ENCODE assay signal across 8 mouse cellular contexts in genomic region chr9:13889657-13890056, GRCm38 (mm10).
DNase-seq lines count a peak whose midpoint lies in the region; ATAC-seq and TF ChIP-seq lines count a peak whose summit lies in the region.

No protein-coding gene starts in this region.

- H3K27ac ChIP-seq in forebrain, embryonic 11.5 days (ENCODE audit: low read depth, low read length), result no peak overlapping the region
- H3K27ac ChIP-seq in lung, embryonic 14.5 days (ENCODE audit: low read depth), result no peak overlapping the region

- H3K27me3 ChIP-seq in forebrain, embryonic 11.5 days (ENCODE audit: control insufficient read depth, insufficient read depth, low read length), result no peaks in the 10 kb centered on the region
- no peaks in the 10 kb centered on the region for H3K27me3 ChIP-seq in lung, embryonic 14.5 days (ENCODE audit: insufficient read depth, low read length)

- no peaks in the 10 kb centered on the region for H3K4me1 ChIP-seq in forebrain, embryonic 11.5 days (replicated peaks; ENCODE audit: control insufficient read depth, insufficient read depth, low read length)
- no peaks in the 10 kb centered on the region for H3K4me1 ChIP-seq in lung, embryonic 14.5 days (ENCODE audit: insufficient read depth)

- H3K4me3 ChIP-seq in forebrain, embryonic 11.5 days (ENCODE audit: low read depth, low read length), result no peak overlapping the region
- no peak overlapping the region for H3K4me3 ChIP-seq in lung, embryonic 14.5 days (ENCODE audit: low read depth, low read length)

- peak; percentile 93 for TF ChIP-seq CTCF in lung, embryonic 14.5 days (IDR thresholded peaks at IDR 0.05; ENCODE audit: low read depth)

- intact Hi-C loops in heart, postnatal 14 days (cut with DNase I), result loop anchor here (1.0 to 2.0 kb wide), 2 partner anchors 387 to 453 kb away; no protein-coding TSS in a partner anchor

- H3K4me2 ChIP-seq in forebrain, embryonic 11.5 days (ENCODE audit: low read depth, low read length, severe bottlenecking), result no peak overlapping the region
- 0 out of 2 replicates have a peak overlapping the region, but pooled peaks have one; percentile 5 for H3K4me2 ChIP-seq in lung, embryonic 14.5 days

- 5% methylated on average over 9 of the region's 9 CpGs for whole genome bisulfite sequencing in forebrain, embryonic 11.5 days
- 7% methylated on average over 9 of the region's 9 CpGs for WGBS in lung, embryonic 14.5 days

- ATAC-seq in forebrain, embryonic 11.5 days (replicated peaks; ENCODE audit: low FRiP score), result peak; percentile 94
- ATAC-seq in lung, embryonic 14.5 days (ENCODE audit: insufficient read depth), result peak; percentile 88

- no peaks in the 10 kb centered on the region for H3K36me3 ChIP-seq in forebrain, embryonic 11.5 days (ENCODE audit: control insufficient read depth, insufficient read depth, low read length)
- no peaks in the 10 kb centered on the region for H3K36me3 ChIP-seq in lung, embryonic 14.5 days (ENCODE audit: insufficient read depth)

- peak overlapping the region; percentile 35 for H3K9ac ChIP-seq in forebrain, embryonic 11.5 days (ENCODE audit: low read length)
- no peak overlapping the region for H3K9ac ChIP-seq in lung, embryonic 14.5 days

- H3K9me3 ChIP-seq in forebrain, embryonic 11.5 days (ENCODE audit: control insufficient read depth, low read length), result peaks cover 4% of the 10 kb centered on the region; the same call in 1 of the 2 replicates
- H3K9me3 ChIP-seq in lung, embryonic 14.5 days (ENCODE audit: low read depth, low read length), result no peaks in the 10 kb centered on the region

- DNase-seq in CD8-positive naive resting alpha-beta T cell, adult 2 months (ENCODE audit: low read depth in 2 of 2, low spot score in 2 of 2), result peak; percentile 53 to 54
- peak; percentile 82 for DNase-seq in brain, adult 2 months (ENCODE audit: low read depth, low spot score)
- DNase-seq in forebrain, embryonic 11.5 days (ENCODE audit: low spot score), result peak; percentile 90
- peak; percentile 81 to 90 for DNase-seq in heart, postnatal 14 days
- peak; percentile 75 to 91 for DNase-seq in kidney, postnatal 36 days
- peak; percentile 89 for DNase-seq in lung, embryonic 14.5 days
- peak; percentile 48 for DNase-seq in ovary, adult 18-20 months (ENCODE audit: low spot score)
- DNase-seq in thymus, adult 18-20 months, result peak; percentile 21 to 41

Comparison
In these comparisons a context has a peak if more than half of its experiments do, and no peak if none do; other contexts are left out.
1. DNase-seq: peak in every context shown above with its lines; median percentile 90 in forebrain, embryonic 11.5 days; 89 in lung, embryonic 14.5 days; 86 in heart, postnatal 14 days; 83 in kidney, postnatal 36 days; 82 in brain, adult 2 months; 54 in CD8-positive naive resting alpha-beta T cell, adult 2 months; 48 in ovary, adult 18-20 months; 31 in thymus, adult 18-20 months.